Mouse (Mus musculus): Measurements from ENCODE around the gene Axl.

DNA sequence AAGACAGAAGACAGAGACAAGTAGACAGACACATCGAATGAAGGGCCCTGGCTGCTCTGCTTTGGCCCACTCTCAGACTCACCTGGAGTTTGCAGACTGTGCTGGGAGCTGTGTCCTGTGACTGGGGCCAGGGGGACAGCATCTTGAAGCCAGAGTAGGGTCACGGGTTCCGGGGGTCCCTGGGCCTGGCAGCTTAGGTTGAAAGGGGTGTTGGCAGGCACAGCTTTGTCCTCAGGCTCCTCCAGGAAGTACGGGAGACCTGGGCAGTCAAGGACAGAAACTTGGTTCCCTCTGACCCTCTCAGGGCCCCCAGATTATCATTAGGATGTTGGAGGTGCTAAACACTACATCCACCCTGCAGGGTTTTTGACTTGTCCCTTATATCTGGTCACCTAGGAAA is 2.8 kb downstream of the Axl start:
- TF ChIP-seq CTCF (IDR thresholded peaks at IDR 0.05; ENCODE audit: borderline replicate concordance, insufficient read depth, low read length) (no peak), POLR2A (IDR thresholded peaks at IDR 0.05; ENCODE audit: low read depth, low read length) (no peak)

All from embryonic fibroblast, embryonic 13.5 days (primary cell).